Mouse (Mus musculus): ENCODE data around the gene Gm7903. TPM values are rescaled to one million over a fixed set of nuclear protein-coding genes. Genes with fewer than 3 reads are reported as not detected.

Gene Gm7903
- 0.03 TPM in 1 of 2 replicates, not detected in the other for polyA plus RNA-seq (2021; fragmentation: Nextera tagmentation)
- long read RNA-seq, experiment 1: 0 reads
- long read RNA-seq, experiment 2: 0 reads

GRCm38 (mm10) chrX:135433535-135433934 is at the start of gene Gm7903:
Gene Gm7903 (plus strand): TSS chrX:135433835.

Other genes starting within 250 kb of the Gm7903 start
- gene Tceal6, start 223.1 kb upstream of the Gm7903 start, polyA plus RNA-seq (2021; fragmentation: Nextera tagmentation): 71.8 and 118 TPM in 2 replicates
- 0.03 TPM in 1 of 2 replicates, not detected in the other for gene Pramel3, start 131.5 kb upstream of the Gm7903 start, polyA plus RNA-seq (2021; fragmentation: Nextera tagmentation)
- not detected in 2 replicates for gene Gm5128, start 60.6 kb upstream of the Gm7903 start, polyA plus RNA-seq (2021; fragmentation: Nextera tagmentation)
- not detected in 2 replicates for gene AV320801, start 60.8 kb downstream of the Gm7903 start, polyA plus RNA-seq (2021; fragmentation: Nextera tagmentation)
- 0.41 and 0.77 TPM in 2 replicates for gene Nxf7, start 164.9 kb downstream of the Gm7903 start, polyA plus RNA-seq (2021; fragmentation: Nextera tagmentation)
- gene Prame, start 193.9 kb downstream of the Gm7903 start, polyA plus RNA-seq (2021; fragmentation: Nextera tagmentation): not detected in 2 replicates